Mouse (Mus musculus) gastrocnemius, adult 2 months (tissue): Measurements from ENCODE around the gene Clps. TPM values are rescaled to one million over a fixed set of nuclear protein-coding genes. Genes with fewer than 3 reads are reported as not detected.

ENCODE experiments used
- DNase-seq: peaks from one replicate; pipeline ENCODE4 v3.0.0; 2022
- H3K27ac ChIP-seq: fragments of 200-600 bp; 2 replicates; pipeline ENCODE4 v1.8.1; 2022; ENCODE audit warnings: mild to moderate bottlenecking
- H3K4me3 ChIP-seq: fragments of 200-600 bp; 2 replicates; pipeline ENCODE4 v1.8.1; 2022; ENCODE audit warnings: mild to moderate bottlenecking, moderate library complexity
- CTCF ChIP-seq: fragments of 200-600 bp; IDR thresholded peaks from 2 replicates; pipeline ENCODE4 v1.8.1; 2022; ENCODE audit warnings: antibody characterized with exemption, mild to moderate bottlenecking, moderate library complexity
- intact Hi-C: fragments of 180-260 bp; cut with DNase I; formaldehyde crosslinking; loops from one replicate; pipeline ENCODE4 v1.15.1; 2025
- total RNA-seq, 2 experiments: library from RNA; stranded (reverse); gene quantifications; 2 replicates each; pipeline ENCODE4 v1.2.3; 2021

Clps gene
- total RNA-seq, 2 experiments from 2014 or later: not detected

DNA sequence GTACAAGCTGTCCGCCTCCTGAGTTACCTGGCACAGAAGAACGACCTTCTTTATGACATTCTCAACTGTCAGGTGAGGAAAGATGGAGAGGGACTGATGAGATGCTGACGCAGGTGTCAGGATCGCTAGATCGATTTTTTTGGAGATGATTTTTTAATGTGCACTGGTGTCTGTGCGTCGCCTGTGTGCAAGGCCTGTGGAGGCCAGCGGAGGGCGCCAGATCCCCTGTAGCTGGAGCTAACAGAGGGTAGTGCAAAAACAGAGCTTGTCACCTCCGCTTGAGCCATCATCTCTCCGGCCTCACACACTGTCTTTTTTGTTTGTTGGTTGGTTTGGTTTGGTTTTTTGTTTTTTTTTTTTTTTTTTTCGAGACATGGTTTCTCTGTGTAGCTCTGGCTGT is 22.7 kb downstream of the Clps start:
- H3K27ac ChIP-seq: no peak overlapping the region
- no peak overlapping the region for H3K4me3 ChIP-seq
- DNase-seq: no peak
- intact Hi-C loops: no loop called here
- TF ChIP-seq CTCF: no peak

- TF ChIP-seq CTCF: no peak
- no peak overlapping the region for H3K27ac ChIP-seq
- no peak overlapping the region for H3K4me3 ChIP-seq
Observed at GRCm38 (mm10) chr17:28533327-28533726, 27.2 kb downstream of the Clps start.

DNA sequence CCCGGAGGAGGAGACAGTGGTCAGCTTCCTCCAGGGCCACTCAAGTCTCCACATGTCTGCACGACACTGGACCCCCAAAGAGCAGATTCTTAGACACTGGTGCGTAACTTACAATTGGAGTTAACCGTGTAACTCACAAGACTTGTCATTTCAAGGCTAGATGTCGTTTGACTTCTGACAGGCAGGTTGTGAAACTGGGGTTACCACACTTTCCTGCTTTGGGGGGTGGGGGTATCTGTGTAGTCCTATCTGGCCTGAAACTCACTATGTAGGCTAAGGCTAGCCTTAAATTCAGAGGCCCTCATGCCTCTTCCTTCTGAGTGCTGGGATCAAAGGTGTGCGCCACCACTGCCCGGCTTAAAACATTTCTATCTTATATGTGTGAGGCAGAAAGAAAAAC is 28.0 kb downstream of the Clps start:
- intact Hi-C loops: no loop called here
- DNase-seq: no peak
- no peak for TF ChIP-seq CTCF
- no peak overlapping the region for H3K4me3 ChIP-seq
- H3K27ac ChIP-seq: no peak overlapping the region

More at GRCm38 (mm10) chr17:28533327-28533726, 27.2 kb downstream of the Clps start:
- intact Hi-C loops: no loop called here
- no peak for DNase-seq

GRCm38 (mm10) chr17:28531946-28532345 is 28.6 kb downstream of the Clps start:
- Histone ChIP-seq H3K4me3 (no peak overlapping the region), H3K27ac (no peak overlapping the region)
- intact Hi-C loops: no loop called here
- DNase-seq: no peak
- no peak for TF ChIP-seq CTCF

GRCm38 (mm10) chr17:28530506-28530905 is 30.1 kb downstream of the Clps start, which contains the start of gene Armc12:
Gene Armc12, plus strand, starts transcription at chr17:28530806.
- intact Hi-C loops: no loop called here

DNA sequence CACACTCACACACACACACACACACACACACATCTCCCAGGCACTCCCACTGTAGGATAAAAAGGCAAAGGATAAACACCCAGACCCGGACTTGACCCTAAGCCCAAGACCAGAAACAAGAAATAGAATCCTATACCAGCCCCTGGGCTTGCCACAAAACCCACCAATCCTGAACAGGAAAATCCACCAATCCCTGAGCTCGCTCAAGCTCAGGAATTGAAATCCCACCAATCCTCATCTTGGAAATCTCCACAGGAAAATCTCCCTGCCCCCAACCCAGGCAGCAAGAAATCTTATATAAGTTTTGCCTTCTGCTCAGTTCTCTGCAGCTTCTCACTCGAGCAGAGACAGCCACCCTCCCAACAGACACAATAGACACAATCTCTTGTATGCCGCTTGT is 31.4 kb downstream of the Clps start:
- no peak for DNase-seq
- Histone ChIP-seq H3K27ac (no peak overlapping the region), H3K4me3 (no peak overlapping the region)
- TF ChIP-seq CTCF: no peak
- intact Hi-C loops: loop anchor here (5.0 to 10.0 kb wide), 2 partner anchors 42 to 294 kb away; partner anchors contain the start of gene Ppard

More at GRCm38 (mm10) chr17:28530506-28530905, 30.1 kb downstream of the Clps start, which contains the start of gene Armc12:
- Histone ChIP-seq H3K4me3 (no peak within 1 kb of the TSS), H3K27ac (no peak within 1 kb of the TSS)
- TF ChIP-seq CTCF: peak; percentile 6; the same call in 1 of the 2 replicates
- no peak for DNase-seq

DNA sequence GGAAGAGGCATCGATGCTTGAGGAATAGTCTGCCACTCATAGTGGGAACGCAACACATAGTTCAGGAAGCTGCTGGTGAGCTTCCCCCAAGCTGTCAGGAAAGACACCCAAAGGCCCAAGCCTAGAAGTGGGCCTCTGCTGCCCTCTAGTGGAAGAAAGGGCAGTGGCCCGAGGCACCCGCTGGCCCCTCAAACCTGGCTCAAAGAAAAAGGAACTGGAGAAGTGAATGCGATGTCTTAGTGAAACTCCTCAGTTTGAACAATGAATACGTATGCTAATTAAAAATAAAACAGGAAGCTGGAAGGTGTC is 32.6 kb downstream of the Clps start:
- DNase-seq: peak; percentile 91
- intact Hi-C loops: loop anchor here (1.0 to 10.0 kb wide), 4 partner anchors 41 to 293 kb away; partner anchors contain the start of gene Ppard
- Histone ChIP-seq H3K27ac (peak overlapping the region; percentile 57), H3K4me3 (peak overlapping the region; percentile 25)
- TF ChIP-seq CTCF: no peak

DNA sequence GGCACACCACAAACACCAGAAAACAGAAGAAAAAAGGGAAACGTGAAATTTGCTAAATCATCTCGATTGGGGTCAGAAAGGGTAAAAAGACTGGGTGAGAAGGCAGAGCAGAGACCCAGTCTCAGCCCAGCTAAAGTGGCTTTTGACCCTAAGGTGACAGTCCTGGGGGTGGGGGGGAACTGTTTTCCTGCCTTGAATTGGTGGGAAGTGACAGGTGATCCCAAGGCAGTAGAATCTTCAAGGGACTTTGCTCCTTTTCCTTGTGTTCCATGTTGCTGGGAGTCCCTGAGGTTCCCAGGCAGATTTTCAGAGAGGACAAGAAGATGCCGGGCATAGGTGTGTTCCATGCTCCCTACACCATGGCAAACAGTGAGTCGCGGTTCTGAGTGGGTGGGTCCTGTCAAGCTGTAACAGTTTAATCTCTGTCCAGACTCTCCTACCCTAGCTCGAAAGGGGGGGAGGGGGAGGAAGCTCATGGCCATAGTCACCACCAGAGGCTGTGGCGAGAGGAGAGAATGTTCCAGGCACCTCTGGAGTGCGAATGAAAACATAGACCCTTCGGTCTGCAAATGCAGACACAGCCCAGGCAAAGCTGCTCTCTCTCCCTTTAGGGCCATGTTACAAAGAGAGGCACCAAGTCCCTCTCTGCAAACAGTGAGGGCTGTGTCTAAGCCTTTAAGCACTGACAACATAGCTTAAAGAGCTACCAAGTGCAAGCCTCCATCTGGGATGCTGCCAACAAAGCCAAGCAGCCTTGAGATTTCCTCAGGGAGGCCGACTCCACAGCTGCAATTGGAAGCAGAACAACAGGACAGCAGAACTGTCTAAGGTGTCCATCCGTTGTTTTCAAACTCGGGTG is 33.2 kb downstream of the Clps start:
- peak overlapping the region; percentile 25 for H3K4me3 ChIP-seq
- peak overlapping the region; percentile 57 for H3K27ac ChIP-seq

GRCm38 (mm10) chr17:28524831-28525430 is 35.6 kb downstream of the Clps start:
- intact Hi-C loops: loop anchor here (5.0 to 10.0 kb wide), 2 partner anchors 38 to 290 kb away; partner anchors contain the start of gene Ppard
- no peak for DNase-seq
- peak overlapping the region; percentile 99 for H3K27ac ChIP-seq
- TF ChIP-seq CTCF: peak; percentile 42
- H3K4me3 ChIP-seq: no peak overlapping the region

More for the DNA sequence above, 33.2 kb downstream of the Clps start:
- TF ChIP-seq CTCF: no peak
- intact Hi-C loops: loop anchor here (1.0 to 10.0 kb wide), 4 partner anchors 40 to 293 kb away; partner anchors contain the start of gene Ppard
- DNase-seq: no peak

- intact Hi-C loops: loop anchor here (10.0 kb wide), 1 partner anchor 289 kb away; the partner anchor contains the start of gene Ppard
- H3K4me3 ChIP-seq: peak overlapping the region; percentile 76
- peak overlapping the region; percentile 99 for H3K27ac ChIP-seq
- TF ChIP-seq CTCF: no peak
- DNase-seq: peak; percentile 38
Observed at GRCm38 (mm10) chr17:28524009-28524695, 36.4 kb downstream of the Clps start.

- intact Hi-C loops: loop anchor here (1.0 to 10.0 kb wide), 2 partner anchors 103 to 289 kb away; partner anchors contain the start of gene Ppard
- TF ChIP-seq CTCF: no peak
- no peak for DNase-seq
- Histone ChIP-seq H3K4me3 (peak overlapping the region; percentile 76), H3K27ac (peak overlapping the region; percentile 99)
Observed at GRCm38 (mm10) chr17:28523355-28524008, 37.1 kb downstream of the Clps start.
